Mouse (Mus musculus): ENCODE measurements around the gene Btbd6.

Gene Btbd6

GRCm38 (mm10) chr12:112976371-112977073 lies at the start of gene Btbd6:
TSS of gene Btbd6 (plus strand) at chr12:112976482.
- peak; percentile 93 for DNase-seq

DNA sequence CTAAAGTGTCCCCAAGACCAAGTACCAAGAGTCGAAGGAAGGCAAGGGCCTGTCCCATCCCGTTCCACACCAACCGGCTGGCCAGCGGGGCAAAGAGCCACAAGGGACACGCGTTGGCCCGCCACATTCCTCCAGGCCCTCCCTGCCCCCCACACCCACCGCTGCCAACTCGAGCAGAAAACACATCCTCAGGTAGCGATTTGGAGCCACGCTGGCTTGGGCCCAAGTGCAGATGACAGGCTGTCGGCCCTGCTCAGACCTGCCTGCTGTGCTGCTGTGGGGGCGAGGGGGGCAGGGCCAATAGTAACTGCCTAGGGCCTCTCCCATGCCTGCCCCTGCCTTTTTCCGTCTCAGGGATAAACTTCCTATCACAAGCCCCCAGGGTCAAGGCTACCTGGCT lies 49.0 kb upstream of the Btbd6 start:
- no peak for DNase-seq

- no peak for DNase-seq
Measured at GRCm38 (mm10) chr12:112928401-112929241, 47.7 kb upstream of the Btbd6 start.

- peak; percentile 51 for DNase-seq
Measured at GRCm38 (mm10) chr12:112929562-112930352, 46.5 kb upstream of the Btbd6 start, which contains the start of gene Jag2. TSS of gene Jag2 (minus strand) at chr12:112929776.

GRCm38 (mm10) chr12:112932647-112933046 lies 43.6 kb upstream of the Btbd6 start:
- no peak for DNase-seq

GRCm38 (mm10) chr12:112937906-112938305 lies 38.4 kb upstream of the Btbd6 start:
- DNase-seq, result no peak

DNA sequence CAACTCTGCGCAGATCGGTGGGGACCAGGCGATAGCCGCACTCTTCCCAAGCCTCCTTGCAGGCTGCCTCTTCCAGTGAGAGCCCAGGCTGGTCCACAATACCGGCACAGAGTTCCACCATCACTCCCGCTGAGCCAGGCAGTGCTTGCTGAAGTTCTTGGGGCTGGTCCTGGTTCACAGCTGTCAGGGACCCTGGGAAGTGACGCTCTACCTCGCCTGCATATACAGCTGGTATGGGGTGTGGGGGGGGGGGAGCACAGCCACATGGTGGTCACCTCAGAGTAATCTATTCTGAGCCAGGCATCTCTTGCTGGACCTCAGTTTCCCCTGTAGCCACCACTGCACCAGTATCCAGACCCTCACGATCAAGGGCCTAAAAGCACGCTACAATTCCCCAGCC lies 37.9 kb upstream of the Btbd6 start:
- DNase-seq, result no peak

GRCm38 (mm10) chr12:112938873-112939565 lies 37.3 kb upstream of the Btbd6 start:
- DNase-seq, result no peak

- no peak for DNase-seq
Measured at GRCm38 (mm10) chr12:112940238-112940637, 36.0 kb upstream of the Btbd6 start.

DNA sequence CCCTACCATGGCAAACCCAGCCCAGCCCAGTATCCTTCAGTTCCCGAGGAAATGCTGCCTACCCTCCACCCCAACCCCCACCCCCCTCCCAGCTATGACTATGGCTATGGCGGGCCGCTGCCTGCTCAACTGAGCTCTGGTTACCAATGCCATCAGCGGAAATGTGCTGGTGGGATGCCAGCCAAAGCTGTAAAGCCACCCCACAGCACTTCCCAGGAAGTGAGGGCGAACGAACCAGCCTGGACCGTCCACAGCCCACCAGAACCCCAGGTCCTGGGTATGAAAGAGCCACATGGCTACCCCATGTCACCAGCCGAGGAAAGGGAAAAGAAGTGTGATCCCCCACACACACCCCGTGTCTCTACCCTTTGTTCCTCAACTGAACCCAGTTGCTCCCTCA lies 35.6 kb upstream of the Btbd6 start:
- DNase-seq, result no peak

DNA sequence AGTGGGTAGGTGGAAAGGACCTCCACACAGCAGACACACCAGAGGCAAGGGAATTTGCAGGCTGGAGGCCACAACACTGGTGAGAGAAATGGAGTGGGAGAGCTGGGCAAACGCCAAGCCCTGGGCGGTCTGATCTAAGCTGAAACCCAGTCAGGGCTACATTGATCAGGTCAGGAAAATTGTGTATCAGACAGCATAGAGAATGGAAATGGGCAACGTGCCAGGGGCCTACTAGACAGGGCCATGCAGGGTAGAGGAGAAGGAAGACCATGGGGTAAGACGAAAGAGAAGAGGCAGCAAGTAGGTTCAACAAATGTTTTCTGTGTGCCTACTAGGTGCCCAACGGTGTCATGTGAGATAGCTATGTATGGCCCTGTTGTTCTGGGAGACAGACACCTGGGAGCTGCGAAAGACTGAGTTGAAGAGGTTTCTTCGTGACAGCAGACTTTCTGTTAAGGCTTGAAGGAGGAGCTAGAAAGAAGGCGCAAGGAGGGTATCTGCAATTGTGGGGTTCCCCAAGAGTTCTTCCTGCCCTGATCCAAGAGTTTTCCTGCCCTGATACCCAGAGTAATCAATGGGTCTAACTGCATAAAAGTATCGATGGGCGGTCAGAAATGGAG lies 35.0 kb upstream of the Btbd6 start:
- DNase-seq, result peak; percentile 31

GRCm38 (mm10) chr12:112941776-112942713 lies 34.2 kb upstream of the Btbd6 start, which contains the start of gene Nudt14:
TSS of gene Nudt14 (minus strand) at chr12:112942124.
- peak; percentile 91 for DNase-seq

- no peak for DNase-seq
Measured at GRCm38 (mm10) chr12:112943669-112944068, 32.6 kb upstream of the Btbd6 start.

DNA sequence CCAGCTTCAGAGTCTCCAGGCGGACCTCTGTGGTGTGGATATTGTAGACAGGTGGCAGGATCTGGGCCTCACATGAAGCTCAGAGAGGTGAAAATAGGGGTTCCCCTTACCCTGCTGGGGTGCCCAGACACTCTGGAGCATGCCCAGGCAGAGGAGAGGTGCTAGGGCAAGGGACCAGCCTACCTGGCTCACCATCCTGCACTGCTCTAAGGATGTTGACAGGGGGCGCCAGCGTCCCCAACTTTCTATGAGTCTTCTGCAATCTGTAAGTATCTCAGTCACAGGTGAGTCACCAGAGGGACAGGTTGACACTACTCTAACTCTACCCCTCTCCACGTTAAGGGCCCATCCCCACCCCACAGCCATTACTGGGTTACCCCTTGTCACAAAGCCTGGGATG lies 29.0 kb upstream of the Btbd6 start:
- peak; percentile 47 for DNase-seq

GRCm38 (mm10) chr12:112950040-112950760 lies 26.1 kb upstream of the Btbd6 start:
- DNase-seq, result peak; percentile 88

DNA sequence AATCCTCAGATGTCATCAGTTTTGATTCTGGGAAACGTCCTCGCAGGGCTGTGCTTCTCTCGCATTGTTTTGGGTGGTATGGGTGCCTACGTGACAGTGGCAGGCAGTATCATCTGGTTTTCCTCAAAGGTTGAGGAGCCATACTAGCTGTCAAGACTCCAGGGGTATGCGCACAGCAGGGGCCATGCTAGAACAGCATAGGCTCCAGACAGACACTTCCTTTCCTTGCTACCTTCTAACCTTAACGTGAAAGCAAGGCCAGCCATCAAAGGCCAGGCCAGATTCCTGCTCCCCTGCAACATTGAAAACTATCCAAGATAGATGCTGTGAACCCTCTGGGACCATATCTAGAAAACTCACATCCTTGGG lies 25.5 kb upstream of the Btbd6 start:
- no peak for DNase-seq

- no peak for DNase-seq
Measured at GRCm38 (mm10) chr12:112951150-112951842, 25.0 kb upstream of the Btbd6 start.

DNA sequence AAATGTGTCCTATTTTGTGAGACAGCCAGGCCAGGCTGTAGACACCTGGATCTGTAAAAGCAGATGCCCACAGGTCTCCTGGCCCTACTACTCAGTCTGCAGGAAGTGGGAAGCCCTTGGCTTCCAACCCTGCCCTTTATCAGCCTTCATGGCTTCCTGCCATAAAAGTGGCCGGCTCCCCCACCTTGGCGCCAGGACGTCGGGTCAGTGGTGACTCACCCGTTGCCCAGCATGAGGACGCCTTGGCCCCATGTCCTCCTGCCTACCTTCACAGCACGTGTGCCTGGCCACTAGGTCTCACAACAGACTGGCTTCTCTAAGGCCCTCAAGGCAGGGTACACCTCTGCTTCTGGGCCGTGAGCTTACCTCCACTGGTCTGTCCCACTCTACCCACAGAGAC lies 23.8 kb upstream of the Btbd6 start:
- peak; percentile 55 for DNase-seq

DNA sequence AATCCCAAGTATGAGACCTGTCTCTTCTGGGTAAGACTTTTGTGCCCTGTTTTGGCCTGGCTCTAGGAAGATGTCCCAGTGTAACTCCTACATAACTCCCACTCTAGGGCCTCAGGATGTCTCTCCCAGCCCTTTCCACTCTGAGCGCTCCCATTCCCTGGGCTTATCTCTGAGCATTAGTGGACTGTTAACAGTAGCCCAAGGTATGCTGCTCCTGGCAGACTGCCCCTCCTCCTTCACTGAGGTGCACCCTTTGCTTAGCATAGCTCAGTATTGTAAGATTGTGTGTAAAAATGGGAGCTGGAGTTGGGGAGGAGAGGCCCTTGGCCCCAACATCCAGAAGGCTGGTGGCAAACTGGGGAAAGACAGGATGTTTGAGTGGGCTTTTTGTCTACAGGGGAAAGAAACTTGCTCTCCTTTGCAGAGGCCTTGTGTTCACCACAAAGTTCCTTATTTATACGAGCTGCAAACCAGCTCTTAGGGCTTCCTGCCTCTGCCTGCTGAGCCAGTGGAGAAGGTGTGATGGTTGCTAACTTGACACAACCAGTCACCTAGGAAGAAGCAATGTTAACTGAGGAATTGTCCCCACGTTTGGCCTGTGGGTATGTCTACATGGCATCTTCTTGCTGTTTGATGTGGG lies 23.2 kb upstream of the Btbd6 start:
- no peak for DNase-seq

Data from kidney, adult 18-20 months (tissue).